Comparison of ENCODE assay signal across 12 mouse cellular contexts in genomic region chr19:10393874-10394500, GRCm38 (mm10). TPM values are rescaled to one million over a fixed set of nuclear protein-coding genes. Genes with fewer than 3 reads are reported as not detected.
DNase-seq lines count a peak whose midpoint lies in the region; ATAC-seq lines count a peak whose summit lies in the region.
"Had no signal": no experiment of that assay in that cellular context is flagged by ENCODE, and none has a peak within 500 bp of the region (broad histone marks: within the 10 kb centered on the region; RNA-seq: fewer than 3 reads in every experiment).

No protein-coding gene starts in this region.

- H3K36me3 ChIP-seq in embryonic facial prominence, embryonic 14.5 days (ENCODE audit: control insufficient read depth, insufficient read depth, low read length) = no peaks in the 10 kb centered on the region
- no peaks in the 10 kb centered on the region for H3K36me3 ChIP-seq in embryonic facial prominence, embryonic 10.5 days (replicated peaks)
- H3K36me3 ChIP-seq in midbrain, embryonic 12.5 days = no peaks in the 10 kb centered on the region
- H3K36me3 ChIP-seq in midbrain, embryonic 11.5 days (ENCODE audit: control insufficient read depth, insufficient read depth, low read length) = no peaks in the 10 kb centered on the region
- no peaks in the 10 kb centered on the region for H3K36me3 ChIP-seq in midbrain, embryonic 16.5 days (ENCODE audit: control insufficient read depth, insufficient read depth, low read length)
- H3K36me3 ChIP-seq: limb, embryonic 15.5 days had no signal

- peaks cover 20% of the 10 kb centered on the region for H3K27me3 ChIP-seq in embryonic facial prominence, embryonic 14.5 days (replicated peaks; ENCODE audit: control insufficient read depth, insufficient read depth, low read length)
- peaks cover 53% of the 10 kb centered on the region for H3K27me3 ChIP-seq in embryonic facial prominence, embryonic 10.5 days (replicated peaks; ENCODE audit: low read depth, poor library complexity, severe bottlenecking)
- peaks cover 22% of the 10 kb centered on the region for H3K27me3 ChIP-seq in midbrain, embryonic 12.5 days
- peaks cover 9% of the 10 kb centered on the region for H3K27me3 ChIP-seq in midbrain, embryonic 11.5 days (ENCODE audit: control insufficient read depth, insufficient read depth, low read length)
- H3K27me3 ChIP-seq in midbrain, embryonic 16.5 days (ENCODE audit: control insufficient read depth, insufficient read depth, low read depth, low read length) = no peaks in the 10 kb centered on the region

- H3K9me3 ChIP-seq in embryonic facial prominence, embryonic 14.5 days (ENCODE audit: control insufficient read depth, low read length) = no peaks in the 10 kb centered on the region
- H3K9me3 ChIP-seq in embryonic facial prominence, embryonic 10.5 days = no peaks in the 10 kb centered on the region
- H3K9me3 ChIP-seq in midbrain, embryonic 12.5 days = no peaks in the 10 kb centered on the region
- no peaks in the 10 kb centered on the region for H3K9me3 ChIP-seq in midbrain, embryonic 11.5 days (ENCODE audit: control insufficient read depth, low read length)
- H3K9me3 ChIP-seq in midbrain, embryonic 16.5 days (replicated peaks; ENCODE audit: control insufficient read depth, low read length, poor library complexity, severe bottlenecking) = no peaks in the 10 kb centered on the region
- H3K9me3 ChIP-seq: limb, embryonic 15.5 days had no signal

- H3K27ac ChIP-seq in embryonic facial prominence, embryonic 14.5 days (replicated peaks; ENCODE audit: low read depth, low read length) = no peak overlapping the region
- no peak overlapping the region for H3K27ac ChIP-seq in embryonic facial prominence, embryonic 10.5 days (replicated peaks)
- H3K27ac ChIP-seq in midbrain, embryonic 12.5 days (replicated peaks) = peak overlapping the region; percentile 72; the same call in 1 of the 2 replicates
- no peak overlapping the region for H3K27ac ChIP-seq in midbrain, embryonic 11.5 days (ENCODE audit: low read depth, low read length)
- H3K27ac ChIP-seq in midbrain, embryonic 16.5 days (ENCODE audit: low read length) = no peak overlapping the region
- H3K27ac ChIP-seq: gastrocnemius, adult 2 months; limb, embryonic 15.5 days had no signal

- WGBS in embryonic facial prominence, embryonic 14.5 days = 82% methylated on average over 15 of the region's 15 CpGs
- 77% methylated on average over 15 of the region's 15 CpGs for WGBS in embryonic facial prominence, embryonic 10.5 days
- 81% methylated on average over 15 of the region's 15 CpGs for WGBS in midbrain, embryonic 12.5 days
- 83% methylated on average over 15 of the region's 15 CpGs for WGBS in midbrain, embryonic 11.5 days
- 69% methylated on average over 15 of the region's 15 CpGs for WGBS in midbrain, embryonic 16.5 days

- DNase-seq in embryonic facial prominence, embryonic 14.5 days (ENCODE audit: low spot score) = peak; percentile 19
- no peak for DNase-seq in embryonic facial prominence, embryonic 10.5 days (ENCODE audit: low spot score)
- no peak for DNase-seq in midbrain, embryonic 11.5 days (ENCODE audit: low spot score, missing footprints)
- peak; percentile 49 for DNase-seq in brain, adult 2 months (ENCODE audit: low read depth, low spot score)
- DNase-seq: adrenal gland, postnatal 36 days; gastrocnemius, adult 2 months; liver, postnatal 0 days had no signal

- no peak overlapping the region for H3K4me3 ChIP-seq in embryonic facial prominence, embryonic 14.5 days (ENCODE audit: low read depth, low read length)
- no peak overlapping the region for H3K4me3 ChIP-seq in embryonic facial prominence, embryonic 10.5 days
- no peak overlapping the region for H3K4me3 ChIP-seq in midbrain, embryonic 12.5 days
- no peak overlapping the region for H3K4me3 ChIP-seq in midbrain, embryonic 11.5 days (ENCODE audit: low read depth, low read length)
- no peak overlapping the region for H3K4me3 ChIP-seq in midbrain, embryonic 16.5 days (ENCODE audit: low read depth, low read length)
- H3K4me3 ChIP-seq: gastrocnemius, adult 2 months; limb, embryonic 15.5 days had no signal

- H3K9ac ChIP-seq in embryonic facial prominence, embryonic 14.5 days (ENCODE audit: low read depth, low read length) = no peak overlapping the region
- no peak overlapping the region for H3K9ac ChIP-seq in midbrain, embryonic 12.5 days (replicated peaks)
- no peak overlapping the region for H3K9ac ChIP-seq in midbrain, embryonic 11.5 days (ENCODE audit: low read length)
- H3K9ac ChIP-seq in midbrain, embryonic 16.5 days (ENCODE audit: low read depth, low read length) = 0 out of 2 replicates have a peak overlapping the region, but pooled peaks have one; percentile 15
- H3K9ac ChIP-seq: limb, embryonic 15.5 days; liver, postnatal 0 days had no signal

- H3K4me1 ChIP-seq in embryonic facial prominence, embryonic 14.5 days (ENCODE audit: control insufficient read depth, insufficient read depth, low read length) = peaks cover 6% of the 10 kb centered on the region
- peaks cover 28% of the 10 kb centered on the region for H3K4me1 ChIP-seq in embryonic facial prominence, embryonic 10.5 days
- peaks cover 52% of the 10 kb centered on the region for H3K4me1 ChIP-seq in midbrain, embryonic 12.5 days
- H3K4me1 ChIP-seq in midbrain, embryonic 11.5 days (ENCODE audit: control insufficient read depth, insufficient read depth, low read length) = peaks cover 16% of the 10 kb centered on the region
- peaks cover 30% of the 10 kb centered on the region for H3K4me1 ChIP-seq in midbrain, embryonic 16.5 days (ENCODE audit: control insufficient read depth, insufficient read depth, low read length)

- peak; percentile 31; the same call in 1 of the 2 replicates for ATAC-seq in embryonic facial prominence, embryonic 14.5 days (ENCODE audit: low read depth)
- ATAC-seq in midbrain, embryonic 12.5 days (ENCODE audit: low FRiP score, low read depth) = no peak
- no peak for ATAC-seq in midbrain, embryonic 11.5 days (ENCODE audit: low FRiP score)
- ATAC-seq in midbrain, embryonic 16.5 days = no peak
- ATAC-seq in activated CD4-positive, CD25-positive, alpha-beta regulatory T cell, adult 4 months = no peak
- ATAC-seq in inflammation-experienced regulatory T-cells, adult 6 months = no peak
- ATAC-seq: liver, postnatal 0 days had no signal

- no peak overlapping the region for H3K4me2 ChIP-seq in embryonic facial prominence, embryonic 14.5 days (ENCODE audit: low read depth, low read length)
- no peak overlapping the region for H3K4me2 ChIP-seq in midbrain, embryonic 12.5 days (replicated peaks)
- no peak overlapping the region for H3K4me2 ChIP-seq in midbrain, embryonic 11.5 days
- H3K4me2 ChIP-seq in midbrain, embryonic 16.5 days (ENCODE audit: low read length) = peak overlapping the region; percentile 42
- H3K4me2 ChIP-seq: limb, embryonic 15.5 days had no signal

RNA-seq across cellular contexts. Expression of gene Syt7, which starts 5.1 kb away (rescaled TPM):
- polyA plus RNA-seq in embryonic facial prominence, embryonic 14.5 days (2014; fragmentation: Nextera tagmentation; extraction: Ambion mirVana) = 1.4 and 2.0 TPM in 2 replicates
- polyA plus RNA-seq in embryonic facial prominence, embryonic 10.5 days (2016; fragmentation: Nextera tagmentation; extraction: Ambion mirVana) = 0.44 and 0.64 TPM in 2 replicates
- 3.9 and 4.4 TPM in 2 replicates for polyA plus RNA-seq in midbrain, embryonic 12.5 days (2016; fragmentation: Nextera tagmentation; extraction: Ambion mirVana)
- 3.0 and 3.9 TPM in 2 replicates for polyA plus RNA-seq in midbrain, embryonic 11.5 days (2014; fragmentation: Nextera tagmentation; extraction: Ambion mirVana)
- 13.6 and 15.5 TPM in 2 replicates for polyA plus RNA-seq in midbrain, embryonic 16.5 days (2015; fragmentation: Nextera tagmentation; extraction: Ambion mirVana)
- under 1 TPM in 1 of 2 experiments, not detected in 1; 0.05 TPM for polyA plus RNA-seq in activated CD4-positive, CD25-positive, alpha-beta regulatory T cell, adult 4 months (2017; shearing (Covaris generic))
- under 1 TPM in 1 of 3 experiments, not detected in 2; 0.05 TPM for polyA plus RNA-seq in inflammation-experienced regulatory T-cells, adult 6 months (2017; shearing (Covaris generic))

Comparison
In these comparisons a context has a peak if more than half of its experiments do, and no peak if none do; other contexts are left out.
1. DNase-seq: peak in embryonic facial prominence, embryonic 14.5 days (single experiment) and brain, adult 2 months (single experiment); none in embryonic facial prominence, embryonic 10.5 days (single experiment) and midbrain, embryonic 11.5 days (single experiment).